Mouse (Mus musculus) cerebellum, adult 2 months (tissue): ENCODE results near the gene Atrnl1.

ENCODE experiments used
- CTCF ChIP-seq: fragments of 200-500 bp; IDR thresholded peaks from 2 replicates; pipeline ENCODE4 v1.5.1; 2011; ENCODE audit warnings: low read depth, mild to moderate bottlenecking, control low read depth, low read length, moderate library complexity, borderline replicate concordance; ENCODE audit not compliant: insufficient read depth
- POLR2A ChIP-seq: fragments of 200-500 bp; IDR thresholded peaks from 2 replicates; pipeline ENCODE4 v1.6.1; 2011; ENCODE audit warnings: low read length, control low read depth, borderline replicate concordance; ENCODE audit not compliant: insufficient read depth

DNA sequence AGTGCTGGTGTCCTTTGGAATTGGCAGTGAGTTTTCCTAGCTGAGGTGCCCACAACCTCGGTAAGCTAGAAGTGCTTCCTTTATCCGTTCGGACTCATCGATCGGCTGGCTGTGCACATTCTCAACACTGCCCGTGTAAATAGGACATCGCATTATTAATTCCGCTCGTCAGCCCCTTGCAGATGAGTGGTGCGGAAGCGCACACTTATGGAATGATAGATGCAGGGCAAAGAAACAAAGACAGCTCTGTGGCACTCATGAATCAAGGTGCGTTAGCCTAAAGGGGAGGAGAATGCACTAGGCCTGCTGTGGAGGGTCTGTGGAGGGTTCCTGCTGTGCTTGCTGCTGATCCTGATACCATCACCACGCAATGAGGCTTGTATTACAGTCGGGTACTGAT, 474.0 kb downstream of the Atrnl1 start:
- TF ChIP-seq POLR2A (no peak), CTCF (no peak)
